Mouse (Mus musculus) spleen, embryonic (tissue): ENCODE data around the gene Ltbp1.
"Not testable (repeated sequence)": the region's sequence is repeated elsewhere in the genome, so short reads cannot be mapped to it uniquely, and the experiment has no call there.

Source experiments
- CTCF ChIA-PET: fragments of 350-600 bp; sonication (Branson Sonifier 250); formaldehyde crosslinking; loops from one replicate; lab custom pipeline; 2022; lab: Charles Lee

Ltbp1 gene

GRCm38 (mm10) chr17:75110252-75111205, 105.2 kb downstream of the Ltbp1 start:
- CTCF ChIA-PET, result no interaction called here

GRCm38 (mm10) chr17:75115594-75115993, 110.2 kb downstream of the Ltbp1 start:
- CTCF ChIA-PET, result no interaction called here

- CTCF ChIA-PET, result interaction anchor here (0.7 kb wide), 1 partner anchor 11 kb away, joined by 4 read pairs; no protein-coding TSS in a partner anchor
Observed at GRCm38 (mm10) chr17:75118896-75119295, 113.5 kb downstream of the Ltbp1 start.

- CTCF ChIA-PET, result no interaction called here
Observed at GRCm38 (mm10) chr17:75119422-75119821, 114.1 kb downstream of the Ltbp1 start.

- CTCF ChIA-PET, result no interaction called here
Observed at GRCm38 (mm10) chr17:75120071-75120470, 114.7 kb downstream of the Ltbp1 start.

GRCm38 (mm10) chr17:75122584-75123282, 117.4 kb downstream of the Ltbp1 start:
- CTCF ChIA-PET, result no interaction called here

- CTCF ChIA-PET, result no interaction called here
Observed at GRCm38 (mm10) chr17:75128337-75128935, 123.1 kb downstream of the Ltbp1 start.

- CTCF ChIA-PET, result no interaction called here
Observed at GRCm38 (mm10) chr17:75133983-75134382, 128.6 kb downstream of the Ltbp1 start.

GRCm38 (mm10) chr17:75139731-75140130, 134.4 kb downstream of the Ltbp1 start:
- CTCF ChIA-PET, result no interaction called here

- CTCF ChIA-PET, result not testable (repeated sequence)
Observed at GRCm38 (mm10) chr17:75142845-75143244, 137.5 kb downstream of the Ltbp1 start.

GRCm38 (mm10) chr17:75143927-75144326, 138.6 kb downstream of the Ltbp1 start:
- CTCF ChIA-PET, result no interaction called here

GRCm38 (mm10) chr17:75147218-75147617, 141.8 kb downstream of the Ltbp1 start:
- CTCF ChIA-PET, result no interaction called here

- CTCF ChIA-PET, result no interaction called here
Observed at GRCm38 (mm10) chr17:75151800-75152199, 146.4 kb downstream of the Ltbp1 start.

- CTCF ChIA-PET, result no interaction called here
Observed at GRCm38 (mm10) chr17:75153088-75153487, 147.7 kb downstream of the Ltbp1 start.

GRCm38 (mm10) chr17:75158385-75158784, 153.0 kb downstream of the Ltbp1 start:
- CTCF ChIA-PET, result no interaction called here

- CTCF ChIA-PET, result no interaction called here
Observed at GRCm38 (mm10) chr17:75159066-75159787, 153.9 kb downstream of the Ltbp1 start.

GRCm38 (mm10) chr17:75161062-75161461, 155.7 kb downstream of the Ltbp1 start:
- CTCF ChIA-PET, result interaction anchor here (0.7 kb wide), 1 partner anchor 619 kb away, joined by 7 read pairs; no protein-coding TSS in a partner anchor

GRCm38 (mm10) chr17:75161931-75162330, 156.6 kb downstream of the Ltbp1 start:
- CTCF ChIA-PET, result no interaction called here

GRCm38 (mm10) chr17:75164566-75164965, 159.2 kb downstream of the Ltbp1 start:
- CTCF ChIA-PET, result no interaction called here

- CTCF ChIA-PET, result no interaction called here
Observed at GRCm38 (mm10) chr17:75168572-75169200, 163.3 kb downstream of the Ltbp1 start.

GRCm38 (mm10) chr17:75171659-75172058, 166.3 kb downstream of the Ltbp1 start:
- CTCF ChIA-PET, result no interaction called here
